Mouse (Mus musculus) MEL (cell line): ENCODE results near the gene Mrpl49. TPM values are rescaled to one million over a fixed set of nuclear protein-coding genes. Genes with fewer than 3 reads are reported as not detected.

Source experiments
- DNase-seq: peaks from one replicate; pipeline ENCODE4 v3.0.0; 2011; ENCODE audit warnings: low read depth, low spot score
- H3K27ac ChIP-seq: 2 replicates; pipeline ENCODE4 v1.5.1; 2012; ENCODE audit warnings: low read depth, mild to moderate bottlenecking, control low read depth, low read length, moderate library complexity; ENCODE audit not compliant: control insufficient read depth
- H3K27me3 ChIP-seq, 2 experiments: fragments of 150-350 bp in 1 of 2; sonication (generic) in 1 of 2; 2 replicates each; pipeline ENCODE4 v1.6.1; 2012; ENCODE audit warnings: low read length in 2 of 2, mild to moderate bottlenecking in 2 of 2, improper control_type of control experiment in 1 of 2, moderate library complexity in 1 of 2; ENCODE audit not compliant: insufficient read depth in 2 of 2, control insufficient read depth in 1 of 2
- H3K36me3 ChIP-seq, 2 experiments: 2 replicates each; pipeline ENCODE4 v1.6.1; 2012 to 2014; ENCODE audit warnings: low read length in 2 of 2, improper control_type of control experiment in 1 of 2, inconsistent platforms in 1 of 2, mild to moderate bottlenecking in 1 of 2; ENCODE audit not compliant: insufficient read depth in 2 of 2, control insufficient read depth in 1 of 2
- H3K4me1 ChIP-seq, 2 experiments: fragments of 150-350 bp in 1 of 2; sonication (generic) in 1 of 2; 2 replicates each; pipeline ENCODE4 v1.6.1; 2012; ENCODE audit warnings: low read length in 2 of 2, improper control_type of control experiment in 1 of 2, mild to moderate bottlenecking in 1 of 2; ENCODE audit not compliant: insufficient read depth in 2 of 2, control insufficient read depth in 1 of 2
- H3K4me3 ChIP-seq, 2 experiments: fragments of 150-350 bp in 1 of 2; sonication (generic) in 1 of 2; 2 replicates each; pipeline ENCODE4 v1.5.1; 2012; ENCODE audit warnings: low read depth in 2 of 2, low read length in 2 of 2, mild to moderate bottlenecking in 2 of 2, moderate library complexity in 2 of 2, control low read depth in 1 of 2, improper control_type of control experiment in 1 of 2; ENCODE audit not compliant: control insufficient read depth in 1 of 2, insufficient read depth in 1 of 2
- H3K79me2 ChIP-seq: 2 replicates; pipeline ENCODE4 v1.6.1; 2012; ENCODE audit warnings: mild to moderate bottlenecking, low read length, moderate library complexity; ENCODE audit not compliant: control insufficient read depth, poor library complexity, insufficient read depth
- H3K9ac ChIP-seq: 2 replicates; pipeline ENCODE4 v1.6.1; 2012; ENCODE audit warnings: low read depth, mild to moderate bottlenecking, control low read depth, low read length, moderate library complexity; ENCODE audit not compliant: control insufficient read depth, poor library complexity, severe bottlenecking
- H3K9me3 ChIP-seq: fragments of 150-350 bp; sonication (generic); replicated peaks from 2 replicates; pipeline ENCODE4 v1.6.1; 2012; ENCODE audit warnings: mild to moderate bottlenecking, low read length, improper control_type of control experiment, moderate library complexity; ENCODE audit not compliant: insufficient read depth
- CHD1 ChIP-seq: IDR thresholded peaks from 2 replicates; pipeline ENCODE4 v1.6.1; 2012; ENCODE audit warnings: low read depth, mild to moderate bottlenecking, inconsistent platforms, low read length, improper control_type of control experiment
- E2F4 ChIP-seq: IDR thresholded peaks from 2 replicates; pipeline ENCODE4 v1.6.1; 2011; ENCODE audit warnings: low read depth, low read length, improper control_type of control experiment, borderline replicate concordance
- ELF1 ChIP-seq: IDR thresholded peaks from 2 replicates; pipeline ENCODE4 v1.6.1; 2014; ENCODE audit warnings: low read depth, mild to moderate bottlenecking, inconsistent platforms, low read length, improper control_type of control experiment, moderate library complexity
- EP300 ChIP-seq, 2 experiments: IDR thresholded peaks; 2 replicates each; pipeline ENCODE4 v1.6.1; 2011; ENCODE audit warnings: improper control_type of control experiment in 2 of 2, low read length in 2 of 2, low read depth in 1 of 2, mild to moderate bottlenecking in 1 of 2
- GATA1 ChIP-seq: IDR thresholded peaks from 2 replicates; pipeline ENCODE4 v1.6.1; 2011; ENCODE audit warnings: low read depth, low read length, improper control_type of control experiment
- MAX ChIP-seq: IDR thresholded peaks from 2 replicates; pipeline ENCODE4 v1.6.1; 2011; ENCODE audit warnings: low read length, improper control_type of control experiment
- MXI1 ChIP-seq: IDR thresholded peaks from 2 replicates; pipeline ENCODE4 v1.6.1; 2011; ENCODE audit warnings: mild to moderate bottlenecking, low read depth, low read length, improper control_type of control experiment
- MYC ChIP-seq: IDR thresholded peaks from 2 replicates; pipeline ENCODE4 v1.6.1; 2011; ENCODE audit warnings: low read depth, mild to moderate bottlenecking, low read length, improper control_type of control experiment, moderate library complexity
- NRF1 ChIP-seq: IDR thresholded peaks from 2 replicates; pipeline ENCODE4 v1.6.1; 2014; ENCODE audit warnings: low read depth, mild to moderate bottlenecking, inconsistent platforms, low read length, improper control_type of control experiment, moderate library complexity; ENCODE audit not compliant: poor library complexity, insufficient read depth, severe bottlenecking
- POLR2A ChIP-seq, 2 experiments: IDR thresholded peaks; 2 replicates each; pipeline ENCODE4 v1.6.1; 2011 to 2012; ENCODE audit warnings: low read length in 2 of 2, mild to moderate bottlenecking in 2 of 2, control low read depth in 1 of 2, improper control_type of control experiment in 1 of 2, low read depth in 1 of 2, moderate library complexity in 1 of 2; ENCODE audit not compliant: control insufficient read depth in 1 of 2, insufficient read depth in 1 of 2, poor library complexity in 1 of 2
- POLR2AphosphoS2 ChIP-seq: IDR thresholded peaks from 2 replicates; pipeline ENCODE4 v1.6.1; 2011; ENCODE audit warnings: low read length, improper control_type of control experiment
- RAD21 ChIP-seq: IDR thresholded peaks from 2 replicates; pipeline ENCODE4 v1.6.1; 2011; ENCODE audit warnings: mild to moderate bottlenecking, low read depth, low read length, improper control_type of control experiment
- SMC3 ChIP-seq: IDR thresholded peaks from 2 replicates; pipeline ENCODE4 v1.6.1; 2011; ENCODE audit warnings: low read depth, low read length, improper control_type of control experiment
- TAL1 ChIP-seq: IDR thresholded peaks from 2 replicates; pipeline ENCODE4 v1.6.1; 2012; ENCODE audit warnings: mild to moderate bottlenecking, inconsistent platforms, low read length, moderate library complexity, mixed read lengths
- TCF12 ChIP-seq: IDR thresholded peaks from 2 replicates; pipeline ENCODE4 v1.6.1; 2014; ENCODE audit warnings: low read depth, mild to moderate bottlenecking, inconsistent platforms, low read length, improper control_type of control experiment, moderate library complexity
- USF2 ChIP-seq, 2 experiments: IDR thresholded peaks; 2 replicates each; pipeline ENCODE4 v1.6.1; 2011 to 2012; ENCODE audit warnings: improper control_type of control experiment in 2 of 2, low read length in 2 of 2, borderline replicate concordance in 1 of 2, inconsistent platforms in 1 of 2, low read depth in 1 of 2, mild to moderate bottlenecking in 1 of 2; ENCODE audit not compliant: insufficient read depth in 1 of 2
- polyA plus RNA-seq, 2 experiments: library from polyadenylated mRNA; stranded (reverse) in 1 of 2; unstranded in 1 of 2; fragments of >175 nt in 1 of 2; fragments of >200 nt in 1 of 2; gene quantifications; 2 replicates each; pipeline versions ENCODE4 v1.2.1 to v1.2.4; 2012; ENCODE audit warnings: low replicate concordance in 2 of 2, low read depth in 1 of 2; ENCODE audit not compliant: insufficient read length in 2 of 2, insufficient read depth in 1 of 2, missing spikeins in 1 of 2
- total RNA-seq: library from RNA; depleted of rRNA; stranded (reverse); fragments of 300-350 nt; gene quantifications from 2 replicates; pipeline ENCODE4 v1.2.3, GENCODE M21; 2012

Gene Mrpl49
- total and polyA plus RNA-seq, 3 experiments: 81.6 to 98.7 TPM; not detected in 1

DNA sequence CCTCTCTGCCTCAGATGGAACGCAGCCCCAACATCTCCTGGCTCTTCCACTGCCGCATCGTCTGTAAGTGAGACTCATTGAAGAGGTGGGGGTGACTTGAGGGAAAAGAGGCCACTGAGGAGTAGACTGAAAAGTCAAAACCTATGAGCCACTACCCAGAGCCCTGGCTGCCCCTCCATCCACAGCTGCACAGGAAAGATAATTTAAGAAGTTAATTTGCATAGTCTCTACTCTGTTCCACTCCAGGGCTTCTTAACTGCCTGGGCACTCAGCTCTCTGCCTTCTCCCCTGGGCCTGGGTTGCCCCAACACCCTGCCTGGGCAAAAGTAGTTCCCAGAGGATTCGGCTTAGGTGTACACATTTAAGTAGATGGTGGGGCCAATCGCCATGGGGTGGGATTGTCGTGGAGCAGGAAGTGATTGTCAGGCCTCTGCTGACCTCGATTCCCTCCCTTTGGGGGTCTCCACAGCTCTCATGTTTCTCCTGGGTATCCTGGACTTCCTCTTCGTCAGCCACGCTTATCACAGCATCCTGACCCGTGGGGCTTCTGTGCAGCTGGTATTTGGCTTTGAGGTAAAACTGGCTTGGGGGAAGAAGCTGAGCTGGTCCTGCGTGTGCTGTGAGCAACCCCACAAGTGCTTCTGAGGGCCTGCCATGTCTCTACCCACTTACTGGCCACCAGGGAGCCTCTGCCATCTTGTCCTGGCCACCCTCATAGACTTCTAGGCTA lies 8.7 kb downstream of the Mrpl49 start:
- no peaks in the 10 kb centered on the region for H3K27me3 ChIP-seq
- peaks cover 3 to 23% of the 10 kb centered on the region in 2 experiments; a peak in 3 of 4 replicates for H3K4me1 ChIP-seq
- DNase-seq: peak; percentile 42
- TF ChIP-seq USF2 (IDR thresholded peaks at IDR 0.05; ENCODE audit: borderline replicate concordance in 1 of 2, insufficient read depth in 1 of 2, low read depth in 1 of 2, low read length in 2 of 2) (no peak), TAL1 (peak; percentile 82)
- peaks cover 23% of the 10 kb centered on the region for H3K79me2 ChIP-seq
- H3K27ac ChIP-seq: no peak overlapping the region
- H3K4me3 ChIP-seq: no peak overlapping the region
- no peak overlapping the region for H3K9ac ChIP-seq
- peaks cover 5 to 12% of the 10 kb centered on the region in 2 experiments; a peak in 2 of 4 replicates for H3K36me3 ChIP-seq
- H3K9me3 ChIP-seq: no peaks in the 10 kb centered on the region

DNA sequence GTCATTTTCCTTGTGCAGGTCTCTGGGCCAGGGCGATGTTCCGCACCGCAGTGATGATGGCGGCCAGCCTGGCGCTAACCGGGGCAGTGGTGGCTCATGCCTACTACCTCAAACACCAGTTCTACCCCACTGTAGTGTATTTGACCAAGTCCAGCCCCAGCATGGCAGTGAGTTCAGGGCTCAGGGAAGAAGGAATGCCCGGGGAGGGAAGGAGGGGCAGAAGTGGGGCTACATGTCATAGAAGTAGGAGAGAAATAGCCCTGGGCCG lies 9.8 kb downstream of the Mrpl49 start:
- Histone ChIP-seq H3K4me3 (peak overlapping the region; percentile 61 to 81), H3K27me3 (no peaks in the 10 kb centered on the region), H3K79me2 (peaks cover 23% of the 10 kb centered on the region), H3K27ac (peak overlapping the region; percentile 90), H3K4me1 (peaks cover 3 to 23% of the 10 kb centered on the region in 2 experiments; a peak in 3 of 4 replicates), H3K9me3 (no peaks in the 10 kb centered on the region), H3K36me3 (peaks cover 5 to 12% of the 10 kb centered on the region in 2 experiments; a peak in 2 of 4 replicates), H3K9ac (peak overlapping the region; percentile 73)
- DNase-seq: no peak
- TF ChIP-seq MYC (no peak), POLR2A (IDR thresholded peaks at IDR 0.05; ENCODE audit: control insufficient read depth in 1 of 2, insufficient read depth in 1 of 2, low read depth in 1 of 2, low read length in 2 of 2, poor library complexity in 1 of 2) (no peak), MXI1 (no peak), RAD21 (no peak), ELF1 (no peak), USF2 (IDR thresholded peaks at IDR 0.05; ENCODE audit: borderline replicate concordance in 1 of 2, insufficient read depth in 1 of 2, low read depth in 1 of 2, low read length in 2 of 2) (no peak)

GRCm38 (mm10) chr19:6047154-6047898 lies 10.3 kb downstream of the Mrpl49 start:
- no peaks in the 10 kb centered on the region for H3K27me3 ChIP-seq

More at GRCm38 (mm10) chr19:6047154-6047898, 10.3 kb downstream of the Mrpl49 start:
- H3K79me2 ChIP-seq: peaks cover 23% of the 10 kb centered on the region
- peak overlapping the region; percentile 61 to 81 for H3K4me3 ChIP-seq
- TF ChIP-seq MAX: 0 out of 2 replicates have a peak, but pooled peaks have one; percentile 14
- TF ChIP-seq TCF12: no peak
- TF ChIP-seq CHD1: no peak
- no peak for TF ChIP-seq GATA1
- TF ChIP-seq SMC3: no peak
- no peak for TF ChIP-seq EP300 (IDR thresholded peaks at IDR 0.05; ENCODE audit: low read depth in 1 of 2, low read length in 2 of 2)
- peak; percentile 45; the same call in 1 of the 2 replicates for TF ChIP-seq POLR2AphosphoS2
- no peak for TF ChIP-seq E2F4
- TF ChIP-seq POLR2A (IDR thresholded peaks at IDR 0.05; ENCODE audit: control insufficient read depth in 1 of 2, insufficient read depth in 1 of 2, low read depth in 1 of 2, low read length in 2 of 2, poor library complexity in 1 of 2): no peak; a peak in 1 of 4 replicates
- no peak for TF ChIP-seq NRF1
- peak overlapping the region; percentile 73 for H3K9ac ChIP-seq
- H3K4me1 ChIP-seq: peaks cover 3 to 23% of the 10 kb centered on the region in 2 experiments; a peak in 3 of 4 replicates
- peaks cover 5 to 12% of the 10 kb centered on the region in 2 experiments; a peak in 2 of 4 replicates for H3K36me3 ChIP-seq
- H3K9me3 ChIP-seq: no peaks in the 10 kb centered on the region
- peak overlapping the region; percentile 90 for H3K27ac ChIP-seq
- peak; percentile 37 for DNase-seq
